Mouse (Mus musculus) testis, adult 2 months (tissue): ENCODE measurements around the gene Pnpla1. TPM values are rescaled to one million over a fixed set of nuclear protein-coding genes. Genes with fewer than 3 reads are reported as not detected.
A peak's percentile ranks its signal among the peaks of the same experiment; 100 is the strongest.

ENCODE experiments used
- H3K27ac ChIP-seq: fragments of 200-500 bp; 2 replicates; pipeline ENCODE4 v1.5.1; 2012; ENCODE audit warnings: low read depth, low read length; ENCODE audit not compliant: control insufficient read depth, insufficient read depth
- H3K27me3 ChIP-seq: fragments of 200-500 bp; 2 replicates; pipeline ENCODE4 v1.6.1; 2012; ENCODE audit warnings: mild to moderate bottlenecking, low read length, moderate library complexity; ENCODE audit not compliant: control insufficient read depth, insufficient read depth
- H3K36me3 ChIP-seq: fragments of 200-500 bp; 2 replicates; pipeline ENCODE4 v1.6.1; 2012; ENCODE audit warnings: mild to moderate bottlenecking, low read length; ENCODE audit not compliant: control insufficient read depth, insufficient read depth
- H3K4me1 ChIP-seq: fragments of 200-500 bp; 2 replicates; pipeline ENCODE4 v1.6.1; 2012; ENCODE audit warnings: low read length; ENCODE audit not compliant: control insufficient read depth, insufficient read depth
- H3K4me3 ChIP-seq: fragments of 200-500 bp; 2 replicates; pipeline ENCODE4 v1.5.1; 2012; ENCODE audit warnings: low read depth, mild to moderate bottlenecking, low read length, moderate library complexity, mixed read lengths; ENCODE audit not compliant: control insufficient read depth
- CTCF ChIP-seq: fragments of 200-500 bp; IDR thresholded peaks from 2 replicates; pipeline ENCODE4 v1.5.1; 2012; ENCODE audit warnings: low read depth, mild to moderate bottlenecking, inconsistent platforms, low read length, moderate library complexity; ENCODE audit not compliant: control insufficient read depth, insufficient read depth, insufficient replicate concordance
- POLR2A ChIP-seq: fragments of 200-500 bp; IDR thresholded peaks from 2 replicates; pipeline ENCODE4 v1.6.1; 2012; ENCODE audit warnings: low read depth, mild to moderate bottlenecking, inconsistent platforms, low read length, moderate library complexity; ENCODE audit not compliant: control insufficient read depth
- polyA plus RNA-seq: library from polyadenylated mRNA; depleted of rRNA; stranded (reverse); fragments of >200 nt; gene quantifications from 2 replicates; pipeline ENCODE4 v1.2.3, GENCODE M21; 2012

Pnpla1 gene
- polyA plus RNA-seq, 1 experiment, result 0.79 TPM

DNA sequence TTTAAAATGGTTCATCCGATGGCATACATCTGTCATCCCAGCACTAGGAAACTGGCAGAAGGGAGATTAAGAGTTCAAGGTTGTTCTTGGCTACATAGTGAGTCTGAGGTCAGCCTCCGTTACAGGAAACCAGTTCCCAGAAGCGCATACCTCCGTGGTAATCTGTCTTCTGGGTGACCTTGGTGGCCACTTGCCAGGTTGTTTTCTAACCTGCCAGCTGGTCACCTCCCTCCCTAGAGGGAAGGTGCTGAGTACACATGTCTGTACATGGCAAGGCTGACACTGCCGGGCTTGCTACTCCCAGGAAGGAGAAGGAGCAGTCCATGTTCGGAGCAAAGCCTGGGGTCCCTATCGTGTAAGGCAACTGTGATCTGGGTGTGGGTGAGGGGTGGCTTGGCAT lies 16.6 kb downstream of the Pnpla1 start:
- Histone ChIP-seq H3K27me3 (no peaks in the 10 kb centered on the region), H3K27ac (no peak overlapping the region; the same call in 1 of the 2 replicates), H3K4me3 (no peak overlapping the region), H3K4me1 (peaks cover 5% of the 10 kb centered on the region; the same call in 1 of the 2 replicates), H3K36me3 (no peaks in the 10 kb centered on the region)
- TF ChIP-seq CTCF (no peak), POLR2A (no peak)

DNA sequence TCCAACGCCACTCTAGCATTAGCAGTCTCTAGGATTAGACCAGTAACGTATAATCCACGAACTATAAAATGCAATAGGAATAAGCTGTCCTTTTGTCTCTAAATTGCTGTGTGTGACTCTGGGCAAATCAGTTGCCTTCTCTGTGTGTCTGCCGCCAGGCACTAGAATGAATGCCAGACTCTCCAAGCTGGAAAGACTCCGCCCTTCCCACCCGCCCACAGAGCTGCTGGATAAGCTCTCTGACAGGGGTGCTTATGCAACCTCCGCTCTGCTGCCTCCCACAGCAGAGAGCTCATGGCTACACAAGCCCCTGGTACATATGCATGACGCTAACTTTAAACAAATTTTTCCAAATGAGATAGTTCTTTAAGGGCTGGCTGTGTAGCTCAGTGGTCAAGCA lies 17.1 kb downstream of the Pnpla1 start:
- no peaks in the 10 kb centered on the region for H3K27me3 ChIP-seq
- TF ChIP-seq POLR2A, result no peak
- TF ChIP-seq CTCF, result no peak
- H3K27ac ChIP-seq, result no peak overlapping the region; the same call in 1 of the 2 replicates
- no peaks in the 10 kb centered on the region for H3K36me3 ChIP-seq
- H3K4me1 ChIP-seq, result peaks cover 7% of the 10 kb centered on the region; the same call in 1 of the 2 replicates
- no peak overlapping the region for H3K4me3 ChIP-seq

DNA sequence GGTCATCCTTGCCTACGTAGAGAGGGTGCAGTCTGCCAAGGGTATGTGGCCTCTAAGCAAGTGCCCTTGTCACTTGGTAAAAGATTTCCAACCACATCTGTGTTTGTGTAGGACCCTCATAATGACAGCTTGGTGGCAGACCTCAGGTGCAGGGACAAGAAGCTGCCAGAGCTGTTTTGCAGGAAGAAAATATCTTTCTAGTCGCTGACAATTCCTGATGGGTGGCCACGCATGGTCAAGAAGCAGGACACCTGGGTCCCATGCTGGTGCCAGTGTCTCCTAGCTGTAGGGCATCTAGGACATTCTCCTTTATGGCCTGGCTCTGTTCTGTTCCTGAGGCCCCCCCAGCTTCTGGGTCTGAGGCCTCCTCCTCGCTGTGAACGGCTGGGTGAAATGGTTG lies 18.1 kb downstream of the Pnpla1 start:
- Histone ChIP-seq H3K4me3 (no peak overlapping the region), H3K4me1 (peaks cover 11% of the 10 kb centered on the region), H3K27ac (no peak overlapping the region), H3K36me3 (no peaks in the 10 kb centered on the region), H3K27me3 (no peaks in the 10 kb centered on the region)
- no peak for TF ChIP-seq POLR2A
- no peak for TF ChIP-seq CTCF

DNA sequence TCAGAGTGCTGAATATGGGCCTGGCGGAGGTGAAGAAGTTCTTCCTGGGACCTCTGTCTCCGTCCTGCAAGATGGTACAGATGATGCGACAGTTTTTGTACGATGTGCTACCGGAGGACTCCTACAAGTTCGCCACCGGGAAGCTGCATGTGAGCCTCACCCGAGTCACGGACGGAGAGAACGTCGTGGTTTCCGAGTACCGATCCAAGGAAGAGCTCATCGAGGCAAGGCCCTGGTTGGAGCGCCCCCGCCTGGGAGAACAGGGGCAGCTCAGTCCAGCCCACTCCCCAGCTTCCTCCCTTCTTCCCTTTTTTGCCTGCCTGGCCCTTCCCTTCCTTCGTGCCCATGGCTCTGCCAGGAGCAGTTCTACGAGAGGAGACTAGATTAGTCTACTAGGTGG lies 18.6 kb downstream of the Pnpla1 start:
- peaks cover 14% of the 10 kb centered on the region for H3K4me1 ChIP-seq
- H3K36me3 ChIP-seq, result no peaks in the 10 kb centered on the region
- TF ChIP-seq POLR2A, result no peak
- peak; percentile 51; the same call in 1 of the 2 replicates for TF ChIP-seq CTCF
- H3K27me3 ChIP-seq, result no peaks in the 10 kb centered on the region
- peak overlapping the region; percentile 40; the same call in 1 of the 2 replicates for H3K4me3 ChIP-seq
- no peak overlapping the region for H3K27ac ChIP-seq

DNA sequence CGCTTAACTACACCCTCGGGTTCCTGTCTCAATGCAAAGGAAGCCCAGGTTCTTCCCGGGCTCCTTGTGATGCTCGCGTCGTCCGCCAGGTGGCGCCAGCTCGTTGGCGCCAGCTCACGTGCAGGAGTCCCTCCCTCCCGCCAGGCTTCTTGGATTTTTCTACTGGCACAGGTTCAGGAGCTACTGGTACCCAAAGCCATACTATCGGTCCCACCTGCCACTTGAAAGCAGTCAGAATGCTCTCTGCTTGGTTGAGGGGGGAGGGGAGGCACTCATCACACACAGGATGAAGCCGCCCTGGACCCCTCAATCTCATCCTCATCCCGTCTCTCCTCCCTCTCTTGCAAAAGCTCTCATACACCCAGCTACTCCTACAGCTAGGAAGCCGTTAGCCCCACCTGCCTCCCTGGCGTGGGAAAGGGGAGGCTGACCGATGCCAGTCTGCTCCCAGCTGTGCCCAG lies 21.8 kb downstream of the Pnpla1 start:
- H3K27me3 ChIP-seq, result no peaks in the 10 kb centered on the region
- peak overlapping the region; percentile 18; the same call in 1 of the 2 replicates for H3K4me3 ChIP-seq
- TF ChIP-seq POLR2A (no peak), CTCF (peak; percentile 95)
- H3K27ac ChIP-seq, result no peak overlapping the region
- H3K36me3 ChIP-seq, result no peaks in the 10 kb centered on the region
- H3K4me1 ChIP-seq, result peaks cover 28% of the 10 kb centered on the region

DNA sequence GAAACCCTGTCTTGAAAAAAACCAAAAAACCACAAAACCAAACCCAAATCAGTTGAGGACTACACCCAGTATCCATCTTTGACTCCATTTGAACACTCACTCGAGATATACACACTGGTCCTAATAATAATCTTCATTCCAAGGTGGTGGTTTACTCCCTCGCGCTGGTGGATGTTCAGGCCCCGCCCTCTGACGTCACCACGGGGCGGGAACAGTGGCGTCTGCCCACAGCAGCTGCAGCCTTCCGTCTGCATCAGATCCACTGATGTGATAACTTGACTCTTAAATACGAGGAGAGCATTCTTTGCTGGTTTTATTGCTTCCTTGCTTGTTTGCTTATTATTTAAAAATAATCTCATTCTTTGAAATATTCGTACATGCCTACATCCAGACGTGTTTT lies 24.1 kb downstream of the Pnpla1 start:
- no peak for TF ChIP-seq CTCF
- TF ChIP-seq POLR2A, result no peak
- no peaks in the 10 kb centered on the region for H3K27me3 ChIP-seq
- no peak overlapping the region for H3K27ac ChIP-seq
- 0 out of 2 replicates have a peak overlapping the region, but pooled peaks have one; percentile 1 for H3K4me3 ChIP-seq
- H3K36me3 ChIP-seq, result no peaks in the 10 kb centered on the region
- H3K4me1 ChIP-seq, result peaks cover 27% of the 10 kb centered on the region

DNA sequence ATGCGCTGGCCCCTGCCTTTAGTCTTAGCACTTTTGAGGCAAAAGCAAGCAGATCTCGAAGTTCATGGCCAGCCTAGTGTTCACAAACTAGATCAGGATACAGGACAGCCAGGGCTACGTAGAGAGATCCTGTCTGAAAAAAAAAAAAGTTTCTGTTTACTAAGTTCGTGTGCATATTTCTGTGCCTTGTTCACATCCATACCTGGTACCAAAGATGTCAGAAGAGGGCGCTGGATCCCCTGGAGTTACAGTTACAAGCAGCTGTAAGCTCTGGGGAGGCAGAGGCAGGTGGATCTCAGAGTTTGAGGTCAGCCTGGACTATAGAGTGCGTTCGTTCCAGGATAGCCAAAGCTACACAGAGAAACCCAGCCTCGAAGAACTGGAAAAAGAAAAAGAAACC lies 24.6 kb downstream of the Pnpla1 start:
- Histone ChIP-seq H3K27me3 (no peaks in the 10 kb centered on the region), H3K36me3 (no peaks in the 10 kb centered on the region), H3K4me3 (no peak overlapping the region), H3K4me1 (peaks cover 27% of the 10 kb centered on the region), H3K27ac (no peak overlapping the region)
- TF ChIP-seq POLR2A (no peak), CTCF (no peak)
